Mouse (Mus musculus) kidney, embryonic 15.5 days (tissue): Measurements from ENCODE around the gene Atp6v0b. TPM values are rescaled to one million over a fixed set of nuclear protein-coding genes. Genes with fewer than 3 reads are reported as not detected.

Experiments
- ATAC-seq: fragments of 200-750 bp; cut with Nextera tagmentation; replicated peaks from 2 replicates; pipeline ENCODE4 v1.8.0; 2017; ENCODE audit warnings: moderate TSS enrichment; ENCODE audit not compliant: low FRiP score
- H3K27ac ChIP-seq: fragments of 300-500 bp; sonication (generic); 2 replicates; pipeline ENCODE4 v1.5.1; 2015; ENCODE audit warnings: mild to moderate bottlenecking, inconsistent platforms
- H3K27me3 ChIP-seq: fragments of 300-500 bp; sonication (generic); 2 replicates; pipeline ENCODE4 v1.6.1; 2015; ENCODE audit warnings: inconsistent platforms
- H3K36me3 ChIP-seq: fragments of 300-500 bp; sonication (generic); 2 replicates; pipeline ENCODE4 v1.6.1; 2015; ENCODE audit warnings: inconsistent platforms
- H3K4me1 ChIP-seq: fragments of 300-500 bp; sonication (generic); 2 replicates; pipeline ENCODE4 v1.6.1; 2015; ENCODE audit warnings: inconsistent platforms
- H3K4me2 ChIP-seq: fragments of 300-500 bp; sonication (generic); 2 replicates; pipeline ENCODE4 v1.6.1; 2015; ENCODE audit warnings: moderate library complexity, mild to moderate bottlenecking, inconsistent platforms
- H3K4me3 ChIP-seq: fragments of 300-500 bp; sonication (generic); replicated peaks from 2 replicates; pipeline ENCODE4 v1.5.1; 2015; ENCODE audit warnings: mild to moderate bottlenecking, inconsistent platforms
- H3K9ac ChIP-seq: fragments of 300-500 bp; sonication (generic); 2 replicates; pipeline ENCODE4 v1.6.1; 2015; ENCODE audit warnings: mild to moderate bottlenecking, inconsistent platforms
- H3K9me3 ChIP-seq: fragments of 300-500 bp; sonication (generic); replicated peaks from 2 replicates; pipeline ENCODE4 v1.6.1; 2016; ENCODE audit warnings: inconsistent platforms
- WGBS: fragments of 180-500 bp; shearing (Covaris S2); methylation state at CpG from one replicate; pipeline ENCODE4 v1.1.7; 2015; ENCODE audit warnings: mixed read lengths; 5-methylcytosine and 5-hydroxymethylcytosine counted together
- polyA plus RNA-seq: library from polyadenylated mRNA; unstranded; fragments of >200 nt; fragmentation: Nextera tagmentation; extraction: Ambion mirVana; gene quantifications from 2 replicates; pipeline ENCODE4 v1.2.1, GENCODE M21; 2015

Gene Atp6v0b
- polyA plus RNA-seq, 1 experiment from 2014 or later = 212 TPM

- ATAC-seq = no peak
- Histone ChIP-seq H3K9ac (no peak overlapping the region), H3K27me3 (no peaks in the 10 kb centered on the region), H3K4me1 (peaks cover 7% of the 10 kb centered on the region), H3K9me3 (no peaks in the 10 kb centered on the region), H3K27ac (no peak overlapping the region), H3K4me2 (no peak overlapping the region), H3K4me3 (no peak overlapping the region), H3K36me3 (no peaks in the 10 kb centered on the region; the same call in 1 of the 2 replicates)
- WGBS = 47% methylated on average over 2 of the region's 2 CpGs
Observed at GRCm38 (mm10) chr4:117847011-117847410, 40.1 kb downstream of the Atp6v0b start.

GRCm38 (mm10) chr4:117846261-117846660, 40.9 kb downstream of the Atp6v0b start:
- no peak for ATAC-seq
- H3K4me2 ChIP-seq = no peak overlapping the region
- 93% methylated on average over 4 of the region's 4 CpGs for WGBS

GRCm38 (mm10) chr4:117845316-117845715, 41.8 kb downstream of the Atp6v0b start:
- no peak overlapping the region for H3K4me3 ChIP-seq
- no peaks in the 10 kb centered on the region; the same call in 1 of the 2 replicates for H3K36me3 ChIP-seq
- H3K9me3 ChIP-seq = no peaks in the 10 kb centered on the region
- no peak overlapping the region for H3K9ac ChIP-seq
- H3K4me2 ChIP-seq = no peak overlapping the region
- no peaks in the 10 kb centered on the region for H3K27me3 ChIP-seq
- no peak overlapping the region for H3K27ac ChIP-seq
- 67% methylated on average over 11 of the region's 11 CpGs for WGBS
- peaks cover 6% of the 10 kb centered on the region; the same call in 1 of the 2 replicates for H3K4me1 ChIP-seq
- ATAC-seq = no peak

More at GRCm38 (mm10) chr4:117846261-117846660, 40.9 kb downstream of the Atp6v0b start:
- H3K9me3 ChIP-seq = no peaks in the 10 kb centered on the region
- H3K27me3 ChIP-seq = no peaks in the 10 kb centered on the region
- no peaks in the 10 kb centered on the region; the same call in 1 of the 2 replicates for H3K36me3 ChIP-seq
- H3K27ac ChIP-seq = no peak overlapping the region
- H3K9ac ChIP-seq = no peak overlapping the region
- H3K4me3 ChIP-seq = no peak overlapping the region
- H3K4me1 ChIP-seq = peaks cover 7% of the 10 kb centered on the region

GRCm38 (mm10) chr4:117844467-117844866, 42.7 kb downstream of the Atp6v0b start:
- H3K9me3 ChIP-seq = no peaks in the 10 kb centered on the region
- ATAC-seq = no peak

GRCm38 (mm10) chr4:117843101-117843500, 44.0 kb downstream of the Atp6v0b start:
- Histone ChIP-seq H3K9me3 (no peaks in the 10 kb centered on the region), H3K4me1 (peaks cover 4% of the 10 kb centered on the region; the same call in 1 of the 2 replicates), H3K27me3 (no peaks in the 10 kb centered on the region), H3K36me3 (no peaks in the 10 kb centered on the region; the same call in 1 of the 2 replicates), H3K9ac (no peak overlapping the region), H3K27ac (no peak overlapping the region), H3K4me2 (no peak overlapping the region), H3K4me3 (no peak overlapping the region)
- WGBS = 89% methylated on average over 5 of the region's 5 CpGs
- ATAC-seq = no peak

More at GRCm38 (mm10) chr4:117844467-117844866, 42.7 kb downstream of the Atp6v0b start:
- Histone ChIP-seq H3K4me3 (no peak overlapping the region), H3K9ac (no peak overlapping the region), H3K36me3 (no peaks in the 10 kb centered on the region; the same call in 1 of the 2 replicates), H3K27ac (no peak overlapping the region), H3K27me3 (no peaks in the 10 kb centered on the region), H3K4me2 (no peak overlapping the region), H3K4me1 (peaks cover 2% of the 10 kb centered on the region; the same call in 1 of the 2 replicates)
- WGBS = 66% methylated on average over 5 of the region's 5 CpGs

- no peak overlapping the region for H3K4me2 ChIP-seq
- H3K4me3 ChIP-seq = no peak overlapping the region
- peaks cover 12% of the 10 kb centered on the region; the same call in 1 of the 2 replicates for H3K4me1 ChIP-seq
- ATAC-seq = no peak
- 40% methylated on average over 3 of the region's 3 CpGs for WGBS
- no peaks in the 10 kb centered on the region; the same call in 1 of the 2 replicates for H3K36me3 ChIP-seq
- no peak overlapping the region for H3K27ac ChIP-seq
- H3K9me3 ChIP-seq = no peaks in the 10 kb centered on the region
- H3K9ac ChIP-seq = no peak overlapping the region
- no peaks in the 10 kb centered on the region for H3K27me3 ChIP-seq
Observed at GRCm38 (mm10) chr4:117841566-117841965, 45.6 kb downstream of the Atp6v0b start.

GRCm38 (mm10) chr4:117840821-117841220, 46.3 kb downstream of the Atp6v0b start:
- H3K36me3 ChIP-seq = no peaks in the 10 kb centered on the region; the same call in 1 of the 2 replicates
- no peak for ATAC-seq
- 90% methylated on average over 5 of the region's 5 CpGs for WGBS
- no peaks in the 10 kb centered on the region for H3K27me3 ChIP-seq
- H3K4me1 ChIP-seq = peaks cover 12% of the 10 kb centered on the region; the same call in 1 of the 2 replicates
- no peak overlapping the region for H3K4me3 ChIP-seq
- no peak overlapping the region for H3K9ac ChIP-seq
- H3K9me3 ChIP-seq = no peaks in the 10 kb centered on the region
- no peak overlapping the region for H3K27ac ChIP-seq
- no peak overlapping the region for H3K4me2 ChIP-seq

- H3K4me3 ChIP-seq = no peak overlapping the region
- H3K4me2 ChIP-seq = no peak overlapping the region
- no peak overlapping the region for H3K27ac ChIP-seq
- no peaks in the 10 kb centered on the region for H3K27me3 ChIP-seq
- H3K9ac ChIP-seq = 0 out of 2 replicates have a peak overlapping the region, but pooled peaks have one; percentile 7
- peaks cover 18% of the 10 kb centered on the region for H3K4me1 ChIP-seq
- WGBS = 48% methylated on average over 6 of the region's 6 CpGs
- ATAC-seq = no peak
- H3K36me3 ChIP-seq = no peaks in the 10 kb centered on the region; the same call in 1 of the 2 replicates
- H3K9me3 ChIP-seq = no peaks in the 10 kb centered on the region
Observed at GRCm38 (mm10) chr4:117839366-117839765, 47.8 kb downstream of the Atp6v0b start.

- ATAC-seq = no peak
- peaks cover 21% of the 10 kb centered on the region for H3K4me1 ChIP-seq
- no peak overlapping the region for H3K4me2 ChIP-seq
- no peaks in the 10 kb centered on the region for H3K9me3 ChIP-seq
- H3K27me3 ChIP-seq = 0 out of 2 replicates have a peak, but pooled peaks cover 4% of the 10 kb centered on the region
- H3K27ac ChIP-seq = no peak overlapping the region
- H3K4me3 ChIP-seq = no peak overlapping the region
- WGBS = 67% methylated on average over 4 of the region's 4 CpGs
- no peaks in the 10 kb centered on the region; the same call in 1 of the 2 replicates for H3K36me3 ChIP-seq
- H3K9ac ChIP-seq = no peak overlapping the region
Observed at GRCm38 (mm10) chr4:117837271-117837670, 49.9 kb downstream of the Atp6v0b start.

GRCm38 (mm10) chr4:117836204-117836767, 50.8 kb downstream of the Atp6v0b start:
- WGBS = under 1% methylated on average over 48 of the region's 48 CpGs
- Histone ChIP-seq H3K4me2 (peak overlapping the region; percentile 97), H3K4me3 (peak overlapping the region; percentile 83), H3K36me3 (no peaks in the 10 kb centered on the region; the same call in 1 of the 2 replicates), H3K27me3 (0 out of 2 replicates have a peak, but pooled peaks cover 4% of the 10 kb centered on the region), H3K27ac (peak overlapping the region; percentile 87), H3K9ac (peak overlapping the region; percentile 88), H3K9me3 (no peaks in the 10 kb centered on the region), H3K4me1 (peaks cover 28% of the 10 kb centered on the region)
- peak; percentile 90 for ATAC-seq

GRCm38 (mm10) chr4:117835531-117836111, 51.5 kb downstream of the Atp6v0b start:
- Histone ChIP-seq H3K27ac (peak overlapping the region; percentile 87), H3K27me3 (0 out of 2 replicates have a peak, but pooled peaks cover 4% of the 10 kb centered on the region), H3K4me1 (peaks cover 29% of the 10 kb centered on the region), H3K9me3 (no peaks in the 10 kb centered on the region), H3K4me3 (peak overlapping the region; percentile 83), H3K4me2 (peak overlapping the region; percentile 97), H3K36me3 (no peaks in the 10 kb centered on the region; the same call in 1 of the 2 replicates), H3K9ac (peak overlapping the region; percentile 88)
- WGBS = under 1% methylated on average over 59 of the region's 60 CpGs
- peak; percentile 57 for ATAC-seq
